Mouse (Mus musculus) heart, adult 2 months (tissue): ENCODE measurements around the gene Grhl1. TPM values are rescaled to one million over a fixed set of nuclear protein-coding genes. Genes with fewer than 3 reads are reported as not detected.

ENCODE experiments used
- DNase-seq, 2 experiments: peaks; one replicate each; pipeline ENCODE4 v3.0.0; 2021
- H3K27ac ChIP-seq: fragments of 200-600 bp; 2 replicates; pipeline ENCODE4 v1.8.1; 2022
- H3K27me3 ChIP-seq: fragments of 200-500 bp; 2 replicates; pipeline ENCODE4 v1.6.1; 2012; ENCODE audit warnings: mild to moderate bottlenecking, low read length, inconsistent platforms, mixed read lengths; ENCODE audit not compliant: control insufficient read depth, insufficient read depth
- H3K36me3 ChIP-seq: fragments of 200-500 bp; 2 replicates; pipeline ENCODE4 v1.6.1; 2012; ENCODE audit warnings: low read length, inconsistent platforms; ENCODE audit not compliant: control insufficient read depth, insufficient read depth
- H3K4me1 ChIP-seq: fragments of 200-500 bp; 2 replicates; pipeline ENCODE4 v1.6.1; 2011; ENCODE audit warnings: low read length; ENCODE audit not compliant: control insufficient read depth, insufficient read depth
- H3K4me3 ChIP-seq: fragments of 200-600 bp; 2 replicates; pipeline ENCODE4 v1.8.1; 2022
- H3K79me2 ChIP-seq: fragments of 200-500 bp; replicated peaks from 2 replicates; pipeline ENCODE4 v1.6.1; 2012; ENCODE audit warnings: mild to moderate bottlenecking, inconsistent platforms, low read length, moderate library complexity, mixed read lengths; ENCODE audit not compliant: control insufficient read depth, insufficient read depth
- H3K9ac ChIP-seq: fragments of 200-500 bp; 2 replicates; pipeline ENCODE4 v1.6.1; 2012; ENCODE audit warnings: low read depth, mild to moderate bottlenecking, control low read depth, inconsistent platforms, low read length, mixed read lengths
- CTCF ChIP-seq: fragments of 200-600 bp; IDR thresholded peaks from 2 replicates; pipeline ENCODE4 v1.8.1; 2022; ENCODE audit warnings: antibody characterized with exemption, mild to moderate bottlenecking, moderate library complexity
- EP300 ChIP-seq: fragments of 200-500 bp; IDR thresholded peaks from 2 replicates; pipeline ENCODE4 v1.6.1; 2011; ENCODE audit warnings: low read depth, low read length, control low read depth; ENCODE audit not compliant: insufficient read depth
- POLR2A ChIP-seq: fragments of 200-500 bp; IDR thresholded peaks from 2 replicates; pipeline ENCODE4 v1.6.1; 2011; ENCODE audit warnings: mild to moderate bottlenecking, low read depth, low read length, control low read depth; ENCODE audit not compliant: insufficient read depth
- WGBS: fragments of 180-500 bp; shearing (Covaris S2); methylation state at CpG from one replicate; pipeline ENCODE4 v1.1.7; 2018; 5-methylcytosine and 5-hydroxymethylcytosine counted together
- intact Hi-C: fragments of 180-260 bp; cut with DNase I; formaldehyde crosslinking; loops from one replicate; pipeline ENCODE4 v1.15.1; 2025
- polyA plus RNA-seq: library from polyadenylated mRNA; depleted of rRNA; stranded (reverse); fragments of >200 nt; gene quantifications from 2 replicates; pipeline ENCODE4 v1.2.3, GENCODE M21; 2012
- total RNA-seq, 2 experiments: library from RNA; stranded (reverse); gene quantifications; 2 replicates each; pipeline ENCODE4 v1.2.3; 2021

The Grhl1 gene
- total and polyA plus RNA-seq, 3 experiments, result 0.39 to 0.73 (median 0.43) TPM

- Histone ChIP-seq H3K4me1 (peaks cover 2% of the 10 kb centered on the region; the same call in 1 of the 2 replicates), H3K27ac (no peak overlapping the region), H3K36me3 (no peaks in the 10 kb centered on the region), H3K9ac (no peak overlapping the region), H3K27me3 (no peaks in the 10 kb centered on the region), H3K4me3 (no peak overlapping the region), H3K79me2 (no peaks in the 10 kb centered on the region)
- 79% methylated on average over 8 of the region's 8 CpGs for WGBS
- no peak for DNase-seq
- intact Hi-C loops, result no loop called here
- TF ChIP-seq EP300, result no peak
- TF ChIP-seq POLR2A, result no peak
- TF ChIP-seq CTCF, result no peak
Measured at GRCm38 (mm10) chr12:24547686-24548085, 24.4 kb upstream of the Grhl1 start.

- WGBS, result 80% methylated on average over 6 of the region's 6 CpGs
- Histone ChIP-seq H3K79me2 (no peaks in the 10 kb centered on the region), H3K9ac (no peak overlapping the region), H3K27ac (no peak overlapping the region), H3K27me3 (no peaks in the 10 kb centered on the region), H3K4me3 (no peak overlapping the region), H3K4me1 (peaks cover 2% of the 10 kb centered on the region; the same call in 1 of the 2 replicates), H3K36me3 (no peaks in the 10 kb centered on the region)
- TF ChIP-seq EP300 (no peak), CTCF (no peak), POLR2A (no peak)
- intact Hi-C loops, result no loop called here
- no peak for DNase-seq
Measured at GRCm38 (mm10) chr12:24548885-24549284, 23.2 kb upstream of the Grhl1 start.

GRCm38 (mm10) chr12:24552531-24552930 lies 19.6 kb upstream of the Grhl1 start:
- Histone ChIP-seq H3K4me3 (no peak overlapping the region), H3K9ac (no peak overlapping the region), H3K27me3 (no peaks in the 10 kb centered on the region), H3K4me1 (peaks cover 2% of the 10 kb centered on the region; the same call in 1 of the 2 replicates), H3K27ac (no peak overlapping the region; the same call in 1 of the 2 replicates), H3K79me2 (no peaks in the 10 kb centered on the region), H3K36me3 (no peaks in the 10 kb centered on the region)
- intact Hi-C loops, result no loop called here
- no peak for TF ChIP-seq EP300
- TF ChIP-seq POLR2A, result no peak
- no peak for TF ChIP-seq CTCF
- no peak for DNase-seq
- 48% methylated on average over 2 of the region's 2 CpGs for WGBS

- Histone ChIP-seq H3K4me3 (no peak overlapping the region), H3K79me2 (no peaks in the 10 kb centered on the region), H3K27ac (no peak overlapping the region), H3K9ac (no peak overlapping the region), H3K4me1 (no peaks in the 10 kb centered on the region; the same call in 1 of the 2 replicates), H3K36me3 (no peaks in the 10 kb centered on the region), H3K27me3 (no peaks in the 10 kb centered on the region)
- no peak for TF ChIP-seq CTCF
- no peak for DNase-seq
- intact Hi-C loops, result no loop called here
- WGBS, result 62% methylated on average over 8 of the region's 8 CpGs
Measured at GRCm38 (mm10) chr12:24555976-24556375, 16.1 kb upstream of the Grhl1 start.

- intact Hi-C loops, result no loop called here
- H3K4me1 ChIP-seq, result peaks cover 2% of the 10 kb centered on the region; the same call in 1 of the 2 replicates
- no peaks in the 10 kb centered on the region for H3K27me3 ChIP-seq
- no peak overlapping the region; the same call in 1 of the 2 replicates for H3K27ac ChIP-seq
- no peak overlapping the region for H3K9ac ChIP-seq
- no peak overlapping the region for H3K4me3 ChIP-seq
- TF ChIP-seq CTCF, result no peak
- DNase-seq, result peak in 1 of 2 experiments; percentile 40
- no peaks in the 10 kb centered on the region for H3K36me3 ChIP-seq
- WGBS, result 57% methylated on average over 7 of the region's 7 CpGs
- no peaks in the 10 kb centered on the region for H3K79me2 ChIP-seq
Measured at GRCm38 (mm10) chr12:24563395-24563960, 8.6 kb upstream of the Grhl1 start.

GRCm38 (mm10) chr12:24565311-24565710 lies 6.8 kb upstream of the Grhl1 start:
- Histone ChIP-seq H3K4me1 (peaks cover 2% of the 10 kb centered on the region; the same call in 1 of the 2 replicates), H3K36me3 (no peaks in the 10 kb centered on the region), H3K4me3 (no peak overlapping the region), H3K27ac (no peak overlapping the region), H3K9ac (no peak overlapping the region), H3K27me3 (no peaks in the 10 kb centered on the region), H3K79me2 (no peaks in the 10 kb centered on the region)
- WGBS, result 67% methylated on average over 6 of the region's 6 CpGs
- DNase-seq, result no peak
- no peak for TF ChIP-seq CTCF
- no peak for TF ChIP-seq POLR2A
- TF ChIP-seq EP300, result no peak
- intact Hi-C loops, result no loop called here
